Mouse (Mus musculus) midbrain, embryonic 14.5 days (tissue): ENCODE data around the gene Fam131b. TPM values are rescaled to one million over a fixed set of nuclear protein-coding genes. Genes with fewer than 3 reads are reported as not detected.

Experiments used
- polyA plus RNA-seq: library from polyadenylated mRNA; unstranded; fragments of >200 nt; fragmentation: Nextera tagmentation; extraction: Ambion mirVana; gene quantifications from 2 replicates; pipeline ENCODE4 v1.2.1, GENCODE M21; 2014

Gene Fam131b
- polyA plus RNA-seq, 1 experiment from 2014 or later: 4.6 TPM

Other genes with a start within 250 kb of the Fam131b start
- not detected in 2 replicates for gene Tas2r139, start 183.7 kb downstream of the Fam131b start, polyA plus RNA-seq
- not detected in 2 replicates for gene Tas2r144, start 109.3 kb downstream of the Fam131b start, polyA plus RNA-seq
- 8.4 and 10.2 TPM in 2 replicates for gene Gstk1, start 78.7 kb downstream of the Fam131b start, polyA plus RNA-seq
- 0.18 TPM in 1 of 2 replicates, not detected in the other for gene Tmem139, start 62.7 kb downstream of the Fam131b start, polyA plus RNA-seq
- 41.9 and 51.0 TPM in 2 replicates for gene Casp2, start 59.7 kb downstream of the Fam131b start, polyA plus RNA-seq
- 2.8 and 3.4 TPM in 2 replicates for gene Clcn1, start 38.0 kb downstream of the Fam131b start, polyA plus RNA-seq
- 42.1 and 55.7 TPM in 2 replicates for gene Zyx, start 25.0 kb upstream of the Fam131b start, polyA plus RNA-seq
- 0.09 and 0.14 TPM in 2 replicates for gene Epha1, start 48.6 kb upstream of the Fam131b start, polyA plus RNA-seq
- gene Tas2r143, start 75.6 kb upstream of the Fam131b start, polyA plus RNA-seq: not detected in 2 replicates
- gene Tas2r135, start 80.8 kb upstream of the Fam131b start, polyA plus RNA-seq: not detected in 2 replicates
- gene Tas2r126, start 109.9 kb upstream of the Fam131b start, polyA plus RNA-seq: not detected in 2 replicates
- not detected in 2 replicates for gene Olfr458, start 140.6 kb upstream of the Fam131b start, polyA plus RNA-seq
- gene Olfr457, start 151.7 kb upstream of the Fam131b start, polyA plus RNA-seq: 0.20 TPM in 1 of 2 replicates, not detected in the other
- not detected in 2 replicates for gene Olfr456, start 162.6 kb upstream of the Fam131b start, polyA plus RNA-seq
- gene Olfr455, start 222.9 kb upstream of the Fam131b start, polyA plus RNA-seq: not detected in 2 replicates